Mouse (Mus musculus): ENCODE measurements at regions not wholly inside any gene's neighbourhood (a gene's known extent, or its start where the extent isn't known, plus 50 kb on each side); places are given as distances from the start of the nearest gene placed in this dataset.

DNA sequence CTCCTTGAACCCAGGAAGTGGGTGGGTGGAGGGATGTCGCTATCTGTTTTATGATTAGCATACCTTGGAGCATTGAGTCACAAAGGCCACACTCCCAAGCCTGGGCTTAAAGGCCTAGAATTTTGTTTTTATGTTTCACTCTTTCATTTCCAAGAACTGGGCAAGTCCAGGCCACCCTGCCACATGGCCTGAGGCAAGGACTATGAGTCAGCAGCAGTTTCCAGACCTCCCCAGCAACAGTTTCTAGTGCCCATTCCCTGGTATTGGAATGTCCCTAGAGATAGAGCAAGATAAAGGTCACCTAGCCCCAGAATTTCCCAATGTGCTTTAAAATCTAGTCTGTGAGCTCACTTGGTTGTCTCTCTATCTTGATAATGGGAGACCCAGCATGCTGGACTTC lies 178.0 kb downstream of the Samd5 start:
- Histone ChIP-seq H3K36me3 (ENCODE audit: control insufficient read depth, insufficient read depth) (no peaks in the 10 kb centered on the region), H3K4me2 (ENCODE audit: low read depth, low read length) (no peak overlapping the region), H3K9me3 (replicated peaks; ENCODE audit: control insufficient read depth, low read length) (no peaks in the 10 kb centered on the region), H3K9ac (ENCODE audit: low read length) (no peak overlapping the region), H3K27me3 (ENCODE audit: control insufficient read depth, insufficient read depth, low read length) (no peaks in the 10 kb centered on the region), H3K4me3 (ENCODE audit: low read length) (no peak overlapping the region), H3K4me1 (ENCODE audit: control insufficient read depth, insufficient read depth, low read length) (no peaks in the 10 kb centered on the region), H3K27ac (ENCODE audit: low read length) (no peak overlapping the region)
- 100% methylated on average over 1 of the region's 1 CpGs for WGBS
- ATAC-seq (replicated peaks; ENCODE audit: extremely low read depth, insufficient read depth, low FRiP score), result no peak

DNA sequence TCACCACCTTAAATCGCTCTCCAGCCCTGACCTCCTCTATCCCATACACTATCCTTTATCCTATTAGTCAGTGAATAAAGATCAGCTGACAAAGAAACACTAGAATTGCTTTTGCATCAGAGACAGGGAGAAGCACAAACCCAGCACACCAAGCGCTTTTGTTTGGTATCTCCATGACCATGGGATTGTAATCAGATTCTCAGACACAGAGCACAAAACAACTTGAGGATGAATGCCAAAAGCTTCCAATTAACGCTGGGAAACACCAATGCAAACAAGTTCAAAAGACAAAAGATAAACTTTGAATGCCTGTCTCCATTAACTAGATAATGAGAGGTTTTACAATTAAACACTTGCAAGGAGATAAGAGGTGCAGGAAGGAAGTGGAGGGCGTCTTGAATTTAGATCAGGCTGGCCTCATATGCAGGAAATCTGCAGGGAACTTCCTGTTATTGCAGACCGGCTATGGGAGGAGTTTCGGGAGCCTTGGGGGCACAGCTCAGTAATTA lies 179.8 kb downstream of the Samd5 start:
- Histone ChIP-seq H3K4me1 (ENCODE audit: control insufficient read depth, insufficient read depth, low read length) (no peaks in the 10 kb centered on the region), H3K4me3 (ENCODE audit: low read length) (no peak overlapping the region), H3K27me3 (ENCODE audit: control insufficient read depth, insufficient read depth, low read length) (no peaks in the 10 kb centered on the region), H3K9ac (ENCODE audit: low read length) (no peak overlapping the region), H3K27ac (ENCODE audit: low read length) (no peak overlapping the region), H3K4me2 (ENCODE audit: low read depth, low read length) (no peak overlapping the region), H3K9me3 (replicated peaks; ENCODE audit: control insufficient read depth, low read length) (no peaks in the 10 kb centered on the region), H3K36me3 (ENCODE audit: control insufficient read depth, insufficient read depth) (no peaks in the 10 kb centered on the region)
- ATAC-seq (replicated peaks; ENCODE audit: extremely low read depth, insufficient read depth, low FRiP score), result no peak; the same call in 1 of the 2 replicates
- WGBS, result 26% methylated on average over 6 of the region's 6 CpGs

DNA sequence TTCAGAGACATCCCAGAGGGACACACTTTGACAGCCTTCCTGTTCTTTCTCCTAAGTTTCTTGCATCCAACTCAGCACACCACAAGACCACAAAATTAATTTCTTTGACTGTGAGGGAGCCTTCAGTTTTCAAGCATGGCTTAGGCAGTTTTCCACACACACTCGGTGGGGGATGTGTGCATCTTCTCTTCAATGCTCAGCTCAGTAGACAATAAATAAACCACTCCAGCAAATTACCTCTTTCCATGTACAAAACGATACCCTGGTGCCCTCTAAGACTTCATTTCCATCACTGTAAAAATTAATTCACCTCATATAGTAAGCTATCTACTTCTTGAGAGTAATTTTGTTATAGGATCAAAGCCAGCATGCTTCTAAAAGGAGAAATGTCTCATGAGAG lies 184.6 kb downstream of the Samd5 start:
- Histone ChIP-seq H3K4me2 (ENCODE audit: low read depth, low read length) (no peak overlapping the region), H3K36me3 (ENCODE audit: control insufficient read depth, insufficient read depth) (no peaks in the 10 kb centered on the region), H3K4me1 (ENCODE audit: control insufficient read depth, insufficient read depth, low read length) (no peaks in the 10 kb centered on the region), H3K9ac (ENCODE audit: low read length) (no peak overlapping the region), H3K4me3 (ENCODE audit: low read length) (no peak overlapping the region), H3K27ac (ENCODE audit: low read length) (no peak overlapping the region), H3K9me3 (replicated peaks; ENCODE audit: control insufficient read depth, low read length) (no peaks in the 10 kb centered on the region), H3K27me3 (ENCODE audit: control insufficient read depth, insufficient read depth, low read length) (no peaks in the 10 kb centered on the region)
- WGBS, result 78% methylated on average over 2 of the region's 2 CpGs
- ATAC-seq (replicated peaks; ENCODE audit: extremely low read depth, insufficient read depth, low FRiP score), result no peak

DNA sequence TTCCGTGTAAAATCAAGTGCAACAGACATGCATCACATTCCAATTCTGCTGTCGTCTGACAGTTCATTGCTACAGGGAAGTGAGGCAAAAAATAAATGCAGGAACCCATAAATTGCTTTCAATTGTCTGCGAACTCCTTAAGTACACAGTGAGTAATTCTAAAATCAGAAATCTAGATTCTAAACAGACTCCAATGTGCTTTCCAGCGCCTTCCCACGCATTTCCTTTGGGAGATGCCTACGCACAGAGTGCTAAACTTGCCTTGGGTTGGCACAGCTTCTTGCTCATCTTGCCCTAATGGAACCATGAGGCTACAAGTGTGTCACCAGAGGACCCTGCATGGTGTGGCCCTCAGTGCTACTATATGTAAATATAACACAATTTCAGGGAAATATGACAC lies 212.6 kb downstream of the Samd5 start:
- Histone ChIP-seq H3K27ac (ENCODE audit: low read length) (no peak overlapping the region), H3K9ac (ENCODE audit: low read length) (no peak overlapping the region), H3K27me3 (ENCODE audit: control insufficient read depth, insufficient read depth, low read length) (no peaks in the 10 kb centered on the region), H3K4me1 (ENCODE audit: control insufficient read depth, insufficient read depth, low read length) (no peaks in the 10 kb centered on the region), H3K4me3 (ENCODE audit: low read length) (no peak overlapping the region), H3K9me3 (replicated peaks; ENCODE audit: control insufficient read depth, low read length) (no peaks in the 10 kb centered on the region), H3K36me3 (ENCODE audit: control insufficient read depth, insufficient read depth) (no peaks in the 10 kb centered on the region), H3K4me2 (ENCODE audit: low read depth, low read length) (no peak overlapping the region)
- no peak for ATAC-seq (replicated peaks; ENCODE audit: extremely low read depth, insufficient read depth, low FRiP score)
- 64% methylated on average over 6 of the region's 6 CpGs for WGBS

- Histone ChIP-seq H3K36me3 (ENCODE audit: control insufficient read depth, insufficient read depth) (no peaks in the 10 kb centered on the region), H3K4me2 (ENCODE audit: low read depth, low read length) (no peak overlapping the region), H3K27me3 (ENCODE audit: control insufficient read depth, insufficient read depth, low read length) (no peaks in the 10 kb centered on the region), H3K4me1 (ENCODE audit: control insufficient read depth, insufficient read depth, low read length) (no peaks in the 10 kb centered on the region), H3K9ac (ENCODE audit: low read length) (no peak overlapping the region), H3K9me3 (replicated peaks; ENCODE audit: control insufficient read depth, low read length) (no peaks in the 10 kb centered on the region), H3K4me3 (ENCODE audit: low read length) (no peak overlapping the region), H3K27ac (ENCODE audit: low read length) (no peak overlapping the region)
- ATAC-seq (replicated peaks; ENCODE audit: extremely low read depth, insufficient read depth, low FRiP score), result no peak
- WGBS, result 88% methylated on average over 6 of the region's 6 CpGs
Observed at GRCm38 (mm10) chr10:9459145-9459544, 215.9 kb downstream of the Samd5 start.

- Histone ChIP-seq H3K9ac (ENCODE audit: low read length) (no peak overlapping the region), H3K27me3 (ENCODE audit: control insufficient read depth, insufficient read depth, low read length) (no peaks in the 10 kb centered on the region), H3K9me3 (replicated peaks; ENCODE audit: control insufficient read depth, low read length) (no peaks in the 10 kb centered on the region), H3K4me1 (ENCODE audit: control insufficient read depth, insufficient read depth, low read length) (no peaks in the 10 kb centered on the region), H3K27ac (ENCODE audit: low read length) (no peak overlapping the region), H3K4me2 (ENCODE audit: low read depth, low read length) (no peak overlapping the region), H3K4me3 (ENCODE audit: low read length) (no peak overlapping the region), H3K36me3 (ENCODE audit: control insufficient read depth, insufficient read depth) (no peaks in the 10 kb centered on the region)
- ATAC-seq (replicated peaks; ENCODE audit: extremely low read depth, insufficient read depth, low FRiP score), result no peak
- WGBS, result 82% methylated on average over 2 of the region's 2 CpGs
Observed at GRCm38 (mm10) chr10:9458466-9458865, 216.5 kb downstream of the Samd5 start.

- ATAC-seq (replicated peaks; ENCODE audit: extremely low read depth, insufficient read depth, low FRiP score), result no peak
- H3K36me3 ChIP-seq (ENCODE audit: control insufficient read depth, insufficient read depth), result no peaks in the 10 kb centered on the region
- H3K27ac ChIP-seq (ENCODE audit: low read length), result no peak overlapping the region
- H3K4me1 ChIP-seq (ENCODE audit: control insufficient read depth, insufficient read depth, low read length), result no peaks in the 10 kb centered on the region
- H3K27me3 ChIP-seq (ENCODE audit: control insufficient read depth, insufficient read depth, low read length), result no peaks in the 10 kb centered on the region
- H3K4me3 ChIP-seq (ENCODE audit: low read length), result no peak overlapping the region
- no peaks in the 10 kb centered on the region for H3K9me3 ChIP-seq (replicated peaks; ENCODE audit: control insufficient read depth, low read length)
- H3K9ac ChIP-seq (ENCODE audit: low read length), result no peak overlapping the region
- 83% methylated on average over 1 of the region's 1 CpGs for WGBS
- H3K4me2 ChIP-seq (ENCODE audit: low read depth, low read length), result no peak overlapping the region
Observed at GRCm38 (mm10) chr10:9457222-9457621, 217.8 kb downstream of the Samd5 start.

DNA sequence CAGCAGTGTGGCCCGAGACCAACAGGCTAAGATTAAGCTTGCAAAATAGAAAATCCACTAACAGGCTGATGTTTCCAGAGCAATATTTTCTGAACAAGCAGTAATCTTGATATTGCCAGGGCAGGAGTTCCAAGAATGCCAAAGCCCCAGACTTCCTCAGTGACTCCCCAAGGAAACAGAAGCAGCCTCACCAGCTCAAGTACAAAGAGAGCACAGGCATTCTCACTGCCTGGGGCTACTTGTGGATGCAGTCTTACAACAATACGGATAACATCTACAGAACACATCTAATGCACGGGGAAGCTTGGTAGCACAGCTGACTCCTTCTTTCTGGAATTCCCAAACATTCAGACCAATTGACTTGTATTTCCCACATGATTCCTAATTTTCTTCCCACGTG lies 235.9 kb downstream of the Samd5 start:
- no peak overlapping the region for H3K4me3 ChIP-seq (ENCODE audit: low read length)
- H3K4me2 ChIP-seq (ENCODE audit: low read depth, low read length), result no peak overlapping the region
- no peaks in the 10 kb centered on the region for H3K4me1 ChIP-seq (ENCODE audit: control insufficient read depth, insufficient read depth, low read length)
- H3K9me3 ChIP-seq (replicated peaks; ENCODE audit: control insufficient read depth, low read length), result no peaks in the 10 kb centered on the region
- H3K36me3 ChIP-seq (ENCODE audit: control insufficient read depth, insufficient read depth), result no peaks in the 10 kb centered on the region
- no peak overlapping the region for H3K27ac ChIP-seq (ENCODE audit: low read length)
- H3K9ac ChIP-seq (ENCODE audit: low read length), result no peak overlapping the region
- 60% methylated on average over 4 of the region's 4 CpGs for WGBS
- ATAC-seq (replicated peaks; ENCODE audit: extremely low read depth, insufficient read depth, low FRiP score), result no peak
- no peaks in the 10 kb centered on the region for H3K27me3 ChIP-seq (ENCODE audit: control insufficient read depth, insufficient read depth, low read length)

DNA sequence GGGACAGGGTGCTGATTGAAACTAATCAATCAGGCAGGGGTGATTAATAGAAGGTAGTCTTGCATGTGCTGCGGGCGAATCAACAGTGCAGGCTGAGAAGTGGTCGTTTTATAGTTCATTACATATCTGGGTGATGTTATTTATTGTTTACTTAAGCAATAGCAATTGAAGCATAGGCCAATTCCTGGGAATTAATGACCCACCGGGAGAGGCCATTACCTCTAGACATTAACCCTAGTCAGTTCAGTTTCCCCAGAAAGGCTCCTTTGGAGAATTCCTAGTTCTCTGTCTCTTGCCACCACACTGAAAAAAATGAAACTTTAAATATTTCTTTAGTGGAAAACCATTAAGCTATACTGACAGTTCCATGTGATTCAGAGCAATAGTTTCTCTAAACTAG lies 236.6 kb downstream of the Samd5 start:
- Histone ChIP-seq H3K4me1 (ENCODE audit: control insufficient read depth, insufficient read depth, low read length) (no peaks in the 10 kb centered on the region), H3K4me2 (ENCODE audit: low read depth, low read length) (no peak overlapping the region), H3K36me3 (ENCODE audit: control insufficient read depth, insufficient read depth) (no peaks in the 10 kb centered on the region), H3K27ac (ENCODE audit: low read length) (no peak overlapping the region), H3K27me3 (ENCODE audit: control insufficient read depth, insufficient read depth, low read length) (no peaks in the 10 kb centered on the region), H3K4me3 (ENCODE audit: low read length) (no peak overlapping the region), H3K9ac (ENCODE audit: low read length) (no peak overlapping the region), H3K9me3 (replicated peaks; ENCODE audit: control insufficient read depth, low read length) (no peaks in the 10 kb centered on the region)
- ATAC-seq (replicated peaks; ENCODE audit: extremely low read depth, insufficient read depth, low FRiP score), result no peak
- WGBS, result 76% methylated on average over 4 of the region's 4 CpGs

- 94% methylated on average over 2 of the region's 2 CpGs for WGBS
- no peak for ATAC-seq (replicated peaks; ENCODE audit: extremely low read depth, insufficient read depth, low FRiP score)
- Histone ChIP-seq H3K4me2 (ENCODE audit: low read depth, low read length) (no peak overlapping the region), H3K27me3 (ENCODE audit: control insufficient read depth, insufficient read depth, low read length) (no peaks in the 10 kb centered on the region), H3K4me1 (ENCODE audit: control insufficient read depth, insufficient read depth, low read length) (no peaks in the 10 kb centered on the region), H3K36me3 (ENCODE audit: control insufficient read depth, insufficient read depth) (no peaks in the 10 kb centered on the region), H3K9me3 (replicated peaks; ENCODE audit: control insufficient read depth, low read length) (no peaks in the 10 kb centered on the region), H3K9ac (ENCODE audit: low read length) (no peak overlapping the region), H3K4me3 (ENCODE audit: low read length) (no peak overlapping the region), H3K27ac (ENCODE audit: low read length) (no peak overlapping the region)
Observed at GRCm38 (mm10) chr10:9429085-9429484, 245.9 kb downstream of the Samd5 start.
